Mouse (Mus musculus) heart, postnatal 0 days (tissue): ENCODE measurements around the gene Rad50.

Experiments
- CTCF ChIP-seq: IDR thresholded peaks from 2 replicates; pipeline ENCODE4 v1.5.1; 2016; ENCODE audit warnings: antibody characterized with exemption, control low read depth, low read depth
- EP300 ChIP-seq: IDR thresholded peaks from 2 replicates; pipeline ENCODE4 v1.6.1; 2016; ENCODE audit warnings: antibody characterized with exemption, low read depth

DNA sequence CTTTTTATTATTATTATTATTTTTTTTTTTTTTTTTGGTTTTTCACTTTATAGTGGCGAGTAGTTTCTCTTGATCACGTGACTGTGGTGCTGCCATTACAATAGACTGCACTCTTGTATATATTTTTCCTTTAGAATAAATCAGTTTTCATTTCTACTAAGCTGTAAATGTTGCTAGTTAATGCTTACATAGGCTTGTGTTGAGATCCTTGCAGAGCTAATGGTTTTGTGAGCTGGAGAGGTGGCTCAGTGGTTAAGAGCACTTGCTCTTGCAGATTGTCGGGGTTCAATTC is 545 bp upstream of the Rad50 start:
- no peak for TF ChIP-seq CTCF
- no peak for TF ChIP-seq EP300
